ENCODE assay signal across 9 mouse cellular contexts in genomic region chr15:96638656-96639055, GRCm38 (mm10). TPM values are rescaled to one million over a fixed set of nuclear protein-coding genes. Genes with fewer than 3 reads are reported as not detected.
DNase-seq lines count a peak whose midpoint lies in the region; ATAC-seq and TF ChIP-seq lines count a peak whose summit lies in the region.
"Had no signal": no experiment of that assay in that cellular context is flagged by ENCODE, and none has a peak within 500 bp of the region (broad histone marks: within the 10 kb centered on the region; RNA-seq: fewer than 3 reads in every experiment).

No protein-coding gene starts in this region.

- 88% methylated on average over 2 of the region's 2 CpGs for WGBS in midbrain, embryonic 10.5 days
- WGBS in midbrain, embryonic 11.5 days = 77% methylated on average over 2 of the region's 2 CpGs
- 53% methylated on average over 2 of the region's 2 CpGs for WGBS in hindbrain, postnatal 0 days
- 64% methylated on average over 2 of the region's 2 CpGs for WGBS in neural tube, embryonic 15.5 days

- no peak for TF ChIP-seq CTCF in hindbrain, postnatal 0 days (IDR thresholded peaks at IDR 0.05; ENCODE audit: low read depth)

- no peak overlapping the region for H3K27ac ChIP-seq in midbrain, embryonic 10.5 days (replicated peaks)
- H3K27ac ChIP-seq in midbrain, embryonic 11.5 days (ENCODE audit: low read depth, low read length) = no peak overlapping the region
- H3K27ac ChIP-seq in hindbrain, postnatal 0 days = no peak overlapping the region
- no peak overlapping the region for H3K27ac ChIP-seq in neural tube, embryonic 15.5 days (replicated peaks)
- H3K27ac ChIP-seq: liver, embryonic 15.5 days had no signal

- H3K9me3 ChIP-seq in midbrain, embryonic 10.5 days (replicated peaks) = peaks cover 35% of the 10 kb centered on the region
- peaks cover 18% of the 10 kb centered on the region for H3K9me3 ChIP-seq in midbrain, embryonic 11.5 days (ENCODE audit: control insufficient read depth, low read length)
- H3K9me3 ChIP-seq in hindbrain, postnatal 0 days (ENCODE audit: low read length) = no peaks in the 10 kb centered on the region
- H3K9me3 ChIP-seq in neural tube, embryonic 15.5 days (replicated peaks) = no peaks in the 10 kb centered on the region
- H3K9me3 ChIP-seq: liver, embryonic 15.5 days had no signal

- H3K4me3 ChIP-seq in midbrain, embryonic 10.5 days = peak overlapping the region; percentile 95; the same call in 1 of the 2 replicates
- no peak overlapping the region for H3K4me3 ChIP-seq in midbrain, embryonic 11.5 days (ENCODE audit: low read depth, low read length)
- H3K4me3 ChIP-seq in hindbrain, postnatal 0 days (ENCODE audit: low read length) = 0 out of 2 replicates have a peak overlapping the region, but pooled peaks have one; percentile 69
- peak overlapping the region; percentile 86 for H3K4me3 ChIP-seq in neural tube, embryonic 15.5 days (replicated peaks)
- H3K4me3 ChIP-seq: liver, embryonic 15.5 days had no signal

- no peak overlapping the region for H3K9ac ChIP-seq in midbrain, embryonic 11.5 days (ENCODE audit: low read length)
- peak overlapping the region; percentile 95; the same call in 1 of the 2 replicates for H3K9ac ChIP-seq in hindbrain, postnatal 0 days (replicated peaks; ENCODE audit: low read length)
- H3K9ac ChIP-seq in neural tube, embryonic 15.5 days (replicated peaks) = no peak overlapping the region
- H3K9ac ChIP-seq: liver, embryonic 15.5 days had no signal

- peaks cover 33% of the 10 kb centered on the region for H3K4me1 ChIP-seq in midbrain, embryonic 10.5 days
- peaks cover 17% of the 10 kb centered on the region for H3K4me1 ChIP-seq in midbrain, embryonic 11.5 days (ENCODE audit: control insufficient read depth, insufficient read depth, low read length)
- peaks cover 9% of the 10 kb centered on the region; the same call in 1 of the 2 replicates for H3K4me1 ChIP-seq in hindbrain, postnatal 0 days (ENCODE audit: insufficient read depth, low read length)
- H3K4me1 ChIP-seq in neural tube, embryonic 15.5 days = peaks cover 37% of the 10 kb centered on the region

- peaks cover 63% of the 10 kb centered on the region for H3K36me3 ChIP-seq in midbrain, embryonic 10.5 days
- H3K36me3 ChIP-seq in midbrain, embryonic 11.5 days (ENCODE audit: control insufficient read depth, insufficient read depth, low read length) = peaks cover 33% of the 10 kb centered on the region
- no peaks in the 10 kb centered on the region; the same call in 1 of the 2 replicates for H3K36me3 ChIP-seq in hindbrain, postnatal 0 days (ENCODE audit: insufficient read depth, low read length)
- peaks cover 13% of the 10 kb centered on the region for H3K36me3 ChIP-seq in neural tube, embryonic 15.5 days

- ATAC-seq in midbrain, embryonic 11.5 days (ENCODE audit: low FRiP score) = no peak
- no peak for ATAC-seq in hindbrain, postnatal 0 days
- no peak for ATAC-seq in neural tube, embryonic 15.5 days (ENCODE audit: low FRiP score)
- ATAC-seq in erythroid progenitor cell, adult 5-6 weeks (replicated peaks; ENCODE audit: low FRiP score, poor library complexity, severe bottlenecking) = no peak

- peak; percentile 68 to 72 for DNase-seq in cerebellum, postnatal 10 days
- DNase-seq in cerebellum, adult 8-10 months = no peak
- DNase-seq in midbrain, embryonic 10.5 days (ENCODE audit: low spot score) = no peak
- no peak for DNase-seq in midbrain, embryonic 11.5 days (ENCODE audit: low spot score, missing footprints)
- DNase-seq in hindbrain, postnatal 0 days (ENCODE audit: low spot score) = peak; percentile 40
- no peak for DNase-seq in thymus, postnatal 36 days

- H3K4me2 ChIP-seq in midbrain, embryonic 11.5 days = no peak overlapping the region
- H3K4me2 ChIP-seq in hindbrain, postnatal 0 days (ENCODE audit: low read depth, low read length) = peak overlapping the region; percentile 94
- H3K4me2 ChIP-seq in neural tube, embryonic 15.5 days = peak overlapping the region; percentile 81
- H3K4me2 ChIP-seq: liver, embryonic 15.5 days had no signal

- no peaks in the 10 kb centered on the region for H3K27me3 ChIP-seq in midbrain, embryonic 10.5 days (ENCODE audit: low read depth, poor library complexity, severe bottlenecking)
- no peaks in the 10 kb centered on the region for H3K27me3 ChIP-seq in midbrain, embryonic 11.5 days (ENCODE audit: control insufficient read depth, insufficient read depth, low read length)
- H3K27me3 ChIP-seq in hindbrain, postnatal 0 days (ENCODE audit: insufficient read depth, low read length) = no peaks in the 10 kb centered on the region
- no peaks in the 10 kb centered on the region for H3K27me3 ChIP-seq in neural tube, embryonic 15.5 days (replicated peaks)

RNA-seq across cellular contexts. Expression of gene Slc38a1, which starts 4.1 kb away (rescaled TPM):
- polyA plus RNA-seq in midbrain, embryonic 10.5 days (2016; fragmentation: Nextera tagmentation; extraction: Ambion mirVana) = 111 and 117 TPM in 2 replicates
- 109 TPM in 2 replicates for polyA plus RNA-seq in midbrain, embryonic 11.5 days (2014; fragmentation: Nextera tagmentation; extraction: Ambion mirVana)
- 82.6 and 89.1 TPM in 2 replicates for total RNA-seq in hindbrain, postnatal 0 days (2014; rRNA removed)
- polyA plus RNA-seq in hindbrain, postnatal 0 days (2015; fragmentation: Nextera tagmentation; extraction: Ambion mirVana) = 109 and 115 TPM in 2 replicates
- 127 and 134 TPM in 2 replicates for polyA plus RNA-seq in neural tube, embryonic 15.5 days (2015; fragmentation: Nextera tagmentation; extraction: Ambion mirVana)
- total RNA-seq in erythroid progenitor cell, adult 5-6 weeks (2015; ENCODE audit: low replicate concordance) = 10.8 and 13.0 TPM in 2 replicates
- 7.4 and 11.2 TPM in 2 replicates for total RNA-seq in erythroid progenitor cell, adult 5-6 weeks (2017; ENCODE audit: low replicate concordance)

Comparison
In these comparisons a context has a peak if more than half of its experiments do, and no peak if none do; other contexts are left out.
1. DNase-seq: peak in cerebellum, postnatal 10 days (2 of 2) and hindbrain, postnatal 0 days (single experiment); none in cerebellum, adult 8-10 months (single experiment), midbrain, embryonic 10.5 days (single experiment), midbrain, embryonic 11.5 days (single experiment) and thymus, postnatal 36 days (0 of 2).